Mouse (Mus musculus): ENCODE data around the gene Med13l. TPM values are rescaled to one million over a fixed set of nuclear protein-coding genes. Genes with fewer than 3 reads are reported as not detected.

Gene Med13l
- total and polyA plus RNA-seq, 2 experiments = 4.2 to 5.0 TPM

- no peak overlapping the region for H3K9ac ChIP-seq (ENCODE audit: low read depth, low read length)
- WGBS = 77% methylated on average over 17 of the region's 17 CpGs
- TF ChIP-seq POLR2A (IDR thresholded peaks at IDR 0.05; ENCODE audit: extremely low read depth, insufficient read depth, low read length) = no peak
- TF ChIP-seq CTCF (IDR thresholded peaks at IDR 0.05; ENCODE audit: low read depth, low read length) = no peak
- H3K27ac ChIP-seq (replicated peaks; ENCODE audit: insufficient read depth, low read depth, low read length) = no peak overlapping the region
- peak; percentile 19 for DNase-seq (ENCODE audit: extremely low read depth, low read depth, low spot score)
- no peaks in the 10 kb centered on the region for H3K27me3 ChIP-seq (ENCODE audit: control insufficient read depth, insufficient read depth, low read length)
- H3K4me1 ChIP-seq (ENCODE audit: control insufficient read depth, insufficient read depth, low read length) = no peaks in the 10 kb centered on the region
- peaks cover 25% of the 10 kb centered on the region; the same call in 1 of the 2 replicates for H3K36me3 ChIP-seq (ENCODE audit: control insufficient read depth, insufficient read depth, low read length)
- no peak overlapping the region for H3K4me3 ChIP-seq (ENCODE audit: insufficient read depth, low read depth, low read length)
- no peaks in the 10 kb centered on the region for H3K79me2 ChIP-seq (ENCODE audit: control insufficient read depth, insufficient read depth, low read length)
Measured at GRCm38 (mm10) chr5:118757396-118758301, 197.2 kb downstream of the Med13l start.

GRCm38 (mm10) chr5:118760986-118761385 lies 200.5 kb downstream of the Med13l start:
- no peak for DNase-seq (ENCODE audit: extremely low read depth, low read depth, low spot score)
- TF ChIP-seq POLR2A (IDR thresholded peaks at IDR 0.05; ENCODE audit: extremely low read depth, insufficient read depth, low read length) (no peak), CTCF (IDR thresholded peaks at IDR 0.05; ENCODE audit: low read depth, low read length) (no peak)

GRCm38 (mm10) chr5:118762499-118763185 lies 202.2 kb downstream of the Med13l start:
- Histone ChIP-seq H3K4me1 (ENCODE audit: control insufficient read depth, insufficient read depth, low read length) (no peaks in the 10 kb centered on the region), H3K4me3 (ENCODE audit: insufficient read depth, low read depth, low read length) (no peak overlapping the region), H3K36me3 (ENCODE audit: control insufficient read depth, insufficient read depth, low read length) (peaks cover 15% of the 10 kb centered on the region; the same call in 1 of the 2 replicates), H3K79me2 (ENCODE audit: control insufficient read depth, insufficient read depth, low read length) (no peaks in the 10 kb centered on the region), H3K27ac (replicated peaks; ENCODE audit: insufficient read depth, low read depth, low read length) (no peak overlapping the region), H3K9ac (ENCODE audit: low read depth, low read length) (no peak overlapping the region), H3K27me3 (ENCODE audit: control insufficient read depth, insufficient read depth, low read length) (no peaks in the 10 kb centered on the region)
- TF ChIP-seq POLR2A (IDR thresholded peaks at IDR 0.05; ENCODE audit: extremely low read depth, insufficient read depth, low read length) (no peak), CTCF (IDR thresholded peaks at IDR 0.05; ENCODE audit: low read depth, low read length) (no peak)
- no peak for DNase-seq (ENCODE audit: extremely low read depth, low read depth, low spot score)
- 90% methylated on average over 18 of the region's 18 CpGs for WGBS

More at GRCm38 (mm10) chr5:118760986-118761385, 200.5 kb downstream of the Med13l start:
- Histone ChIP-seq H3K4me3 (ENCODE audit: insufficient read depth, low read depth, low read length) (no peak overlapping the region), H3K36me3 (ENCODE audit: control insufficient read depth, insufficient read depth, low read length) (peaks cover 22% of the 10 kb centered on the region; the same call in 1 of the 2 replicates), H3K27me3 (ENCODE audit: control insufficient read depth, insufficient read depth, low read length) (no peaks in the 10 kb centered on the region), H3K27ac (replicated peaks; ENCODE audit: insufficient read depth, low read depth, low read length) (no peak overlapping the region), H3K9ac (ENCODE audit: low read depth, low read length) (no peak overlapping the region), H3K4me1 (ENCODE audit: control insufficient read depth, insufficient read depth, low read length) (no peaks in the 10 kb centered on the region), H3K79me2 (ENCODE audit: control insufficient read depth, insufficient read depth, low read length) (no peaks in the 10 kb centered on the region)
- 91% methylated on average over 10 of the region's 10 CpGs for WGBS

GRCm38 (mm10) chr5:118763353-118763752 lies 202.9 kb downstream of the Med13l start:
- Histone ChIP-seq H3K79me2 (ENCODE audit: control insufficient read depth, insufficient read depth, low read length) (no peaks in the 10 kb centered on the region), H3K27ac (replicated peaks; ENCODE audit: insufficient read depth, low read depth, low read length) (no peak overlapping the region), H3K36me3 (ENCODE audit: control insufficient read depth, insufficient read depth, low read length) (peaks cover 15% of the 10 kb centered on the region; the same call in 1 of the 2 replicates), H3K9ac (ENCODE audit: low read depth, low read length) (no peak overlapping the region), H3K27me3 (ENCODE audit: control insufficient read depth, insufficient read depth, low read length) (no peaks in the 10 kb centered on the region), H3K4me3 (ENCODE audit: insufficient read depth, low read depth, low read length) (no peak overlapping the region), H3K4me1 (ENCODE audit: control insufficient read depth, insufficient read depth, low read length) (no peaks in the 10 kb centered on the region)
- DNase-seq (ENCODE audit: extremely low read depth, low read depth, low spot score) = no peak
- WGBS = 82% methylated on average over 5 of the region's 5 CpGs
- TF ChIP-seq POLR2A (IDR thresholded peaks at IDR 0.05; ENCODE audit: extremely low read depth, insufficient read depth, low read length) (no peak), CTCF (IDR thresholded peaks at IDR 0.05; ENCODE audit: low read depth, low read length) (peak; percentile 55)

GRCm38 (mm10) chr5:118769143-118769542 lies 208.7 kb downstream of the Med13l start:
- DNase-seq (ENCODE audit: extremely low read depth, low read depth, low spot score) = no peak
- H3K4me3 ChIP-seq (ENCODE audit: insufficient read depth, low read depth, low read length) = no peak overlapping the region
- WGBS = 93% methylated on average over 6 of the region's 6 CpGs
- no peak overlapping the region for H3K27ac ChIP-seq (replicated peaks; ENCODE audit: insufficient read depth, low read depth, low read length)
- H3K79me2 ChIP-seq (ENCODE audit: control insufficient read depth, insufficient read depth, low read length) = no peaks in the 10 kb centered on the region
- no peaks in the 10 kb centered on the region for H3K4me1 ChIP-seq (ENCODE audit: control insufficient read depth, insufficient read depth, low read length)
- no peaks in the 10 kb centered on the region for H3K27me3 ChIP-seq (ENCODE audit: control insufficient read depth, insufficient read depth, low read length)
- TF ChIP-seq POLR2A (IDR thresholded peaks at IDR 0.05; ENCODE audit: extremely low read depth, insufficient read depth, low read length) = no peak
- TF ChIP-seq CTCF (IDR thresholded peaks at IDR 0.05; ENCODE audit: low read depth, low read length) = no peak
- H3K36me3 ChIP-seq (ENCODE audit: control insufficient read depth, insufficient read depth, low read length) = no peaks in the 10 kb centered on the region; the same call in 1 of the 2 replicates
- no peak overlapping the region for H3K9ac ChIP-seq (ENCODE audit: low read depth, low read length)

Data from liver, adult 2 months (tissue).